Mouse (Mus musculus) monocyte, adult 2 months (primary cell): ENCODE results near the gene Pitx2.

Source experiments
- DNase-seq, 2 experiments: peaks; one replicate each; pipeline ENCODE4 v3.0.0; 2022; ENCODE audit warnings: low spot score in 2 of 2, low read depth in 1 of 2

Gene Pitx2

DNA sequence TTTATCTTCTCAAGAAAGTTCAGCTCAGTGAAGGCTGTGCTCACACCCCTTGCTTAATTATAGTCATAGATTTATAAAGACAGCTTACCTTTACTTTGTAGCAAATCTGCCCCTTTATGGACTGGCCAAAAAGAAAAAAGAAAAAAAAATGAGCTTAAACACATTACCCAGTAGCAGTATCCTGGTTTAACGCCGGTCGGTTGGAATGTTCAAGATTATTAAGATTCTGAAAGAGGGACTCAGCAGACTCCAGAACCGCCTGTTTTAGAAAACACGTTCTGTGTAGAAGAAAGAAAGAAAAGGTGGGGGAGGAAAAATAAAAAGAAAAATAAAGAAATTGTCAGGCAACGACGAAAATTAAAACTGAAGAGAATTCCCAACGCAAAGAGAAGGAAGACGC, 16.8 kb downstream of the Pitx2 start:
- no peak for DNase-seq

DNA sequence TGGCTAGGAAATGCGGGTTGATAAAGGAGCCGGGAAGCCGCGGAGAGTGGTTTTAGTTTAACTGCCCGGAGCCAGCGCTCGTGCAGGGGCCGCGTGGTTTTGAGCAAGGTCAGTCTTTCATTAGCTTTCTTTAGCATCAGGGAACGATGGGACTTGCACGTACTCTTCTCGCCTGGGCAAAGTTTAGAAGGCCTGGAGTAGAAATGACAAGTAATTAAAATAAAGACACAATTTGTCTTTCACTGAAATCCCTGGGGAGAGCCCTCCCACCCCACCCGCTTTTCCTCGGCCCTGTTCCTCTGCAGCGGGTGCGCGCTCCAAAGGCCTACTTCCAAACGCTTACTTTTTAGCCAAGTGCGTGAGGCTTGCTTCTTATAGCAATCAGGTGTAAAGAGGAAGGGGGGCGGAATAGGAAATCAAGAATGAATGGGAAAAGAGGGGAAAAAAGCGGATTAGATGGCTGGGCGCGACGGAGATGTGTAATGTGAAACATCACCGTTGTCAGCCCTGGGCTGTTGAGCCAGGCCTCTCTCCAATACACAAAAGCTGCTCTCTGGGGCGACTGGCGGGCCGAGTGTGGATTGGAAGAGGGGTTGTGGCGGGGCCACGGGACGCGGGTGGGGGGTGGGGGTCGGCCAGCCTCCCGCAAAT, 17.4 kb downstream of the Pitx2 start:
- DNase-seq, result no peak

DNA sequence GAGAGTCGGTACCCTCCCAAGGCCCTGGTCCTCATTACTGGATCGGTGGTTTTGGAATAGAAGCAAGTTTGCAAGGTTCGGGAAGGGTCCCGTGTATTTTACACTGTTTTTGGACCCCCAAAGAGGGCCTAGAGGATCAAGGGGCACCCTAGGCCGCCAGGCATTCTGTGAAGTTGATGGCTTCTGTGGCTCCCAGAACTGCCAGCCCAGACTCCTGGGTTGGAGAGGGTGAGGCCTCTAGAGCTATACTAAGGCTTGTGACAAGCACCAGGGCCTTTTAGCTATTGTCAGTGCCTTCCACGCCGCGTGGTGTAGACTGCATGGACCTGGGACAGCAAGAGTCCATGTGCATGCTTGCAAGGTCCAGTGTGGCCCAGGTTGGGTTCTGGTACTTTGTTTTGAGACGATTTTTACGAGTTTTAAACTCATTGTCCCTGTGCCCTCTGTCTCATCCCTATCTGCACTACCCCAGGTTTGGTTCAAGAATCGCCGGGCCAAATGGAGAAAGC, 18.2 kb downstream of the Pitx2 start:
- DNase-seq, result no peak

DNA sequence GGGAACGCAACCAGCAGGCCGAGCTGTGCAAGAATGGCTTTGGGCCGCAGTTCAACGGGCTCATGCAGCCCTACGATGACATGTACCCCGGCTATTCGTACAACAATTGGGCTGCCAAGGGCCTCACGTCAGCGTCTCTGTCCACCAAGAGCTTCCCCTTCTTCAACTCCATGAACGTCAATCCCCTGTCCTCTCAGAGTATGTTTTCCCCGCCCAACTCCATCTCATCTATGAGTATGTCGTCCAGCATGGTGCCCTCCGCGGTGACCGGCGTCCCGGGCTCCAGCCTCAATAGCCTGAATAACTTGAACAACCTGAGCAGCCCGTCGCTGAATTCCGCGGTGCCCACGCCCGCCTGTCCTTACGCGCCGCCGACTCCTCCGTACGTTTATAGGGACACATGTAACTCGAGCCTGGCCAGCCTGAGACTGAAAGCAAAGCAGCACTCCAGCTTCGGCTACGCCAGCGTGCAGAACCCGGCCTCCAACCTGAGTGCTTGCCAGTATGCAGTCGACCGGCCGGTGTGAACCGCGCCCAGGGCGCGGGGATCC, 18.8 kb downstream of the Pitx2 start:
- no peak for DNase-seq

DNA sequence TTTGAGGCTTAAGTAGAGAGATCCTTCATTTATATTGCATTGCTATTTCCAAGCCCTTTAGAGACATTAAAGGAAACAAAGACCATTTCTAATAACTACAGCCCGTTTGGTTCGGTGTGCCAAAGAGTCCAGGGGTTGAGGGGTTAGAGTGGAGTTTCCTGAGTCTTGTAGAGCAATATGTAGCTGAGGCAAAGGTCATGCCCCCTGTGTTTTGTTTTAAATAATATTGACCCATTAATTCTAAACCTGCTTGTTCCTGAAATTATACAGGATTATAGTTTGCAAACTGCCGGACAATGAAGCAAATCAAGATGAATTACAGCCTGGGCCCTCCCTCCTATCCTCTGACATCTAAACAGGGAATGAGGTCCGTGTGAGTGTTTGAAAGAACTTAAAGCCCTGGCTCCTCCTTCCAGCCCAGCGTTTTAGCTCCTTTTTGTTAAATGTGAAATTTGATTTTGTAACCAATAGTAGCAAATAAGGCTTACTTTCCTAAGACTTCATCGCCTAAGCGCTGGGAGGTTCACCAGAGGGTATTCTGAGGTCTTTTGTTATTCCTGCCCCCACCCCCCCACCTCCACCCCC, 20.5 kb downstream of the Pitx2 start:
- no peak for DNase-seq

DNA sequence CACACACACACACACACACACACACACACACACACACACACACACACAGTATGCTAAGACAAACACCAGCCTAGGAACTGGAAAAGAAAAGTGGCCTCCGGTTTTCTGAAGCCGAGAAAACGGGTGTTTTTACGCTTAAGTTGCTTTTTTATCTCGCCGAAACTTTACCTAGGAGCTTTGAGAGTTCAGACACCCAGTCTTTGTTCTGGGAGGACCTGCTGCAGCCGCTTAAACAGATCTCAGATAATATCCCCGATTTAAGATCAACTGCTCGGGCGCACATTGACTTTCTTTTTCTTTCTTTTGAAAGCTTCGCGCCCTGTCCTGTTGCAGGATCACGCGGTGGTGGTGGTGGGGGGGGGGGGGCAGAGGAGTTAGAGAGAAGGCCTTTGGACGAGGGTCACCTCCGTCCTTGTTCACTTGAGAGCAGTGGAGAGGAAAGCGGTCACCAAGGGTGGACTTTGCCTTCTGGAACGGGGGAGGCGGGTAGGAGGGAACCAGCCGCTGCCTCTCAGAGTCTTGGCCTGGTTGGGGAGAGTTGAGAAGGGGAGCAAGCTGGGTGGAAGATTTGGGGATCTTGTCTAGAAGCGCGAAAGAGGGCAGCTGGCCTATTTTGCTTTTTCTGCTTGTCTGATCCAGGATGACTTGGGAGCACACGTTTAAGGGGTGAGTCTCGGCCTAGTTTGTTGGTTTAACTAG, 21.2 kb downstream of the Pitx2 start:
- no peak for DNase-seq

DNA sequence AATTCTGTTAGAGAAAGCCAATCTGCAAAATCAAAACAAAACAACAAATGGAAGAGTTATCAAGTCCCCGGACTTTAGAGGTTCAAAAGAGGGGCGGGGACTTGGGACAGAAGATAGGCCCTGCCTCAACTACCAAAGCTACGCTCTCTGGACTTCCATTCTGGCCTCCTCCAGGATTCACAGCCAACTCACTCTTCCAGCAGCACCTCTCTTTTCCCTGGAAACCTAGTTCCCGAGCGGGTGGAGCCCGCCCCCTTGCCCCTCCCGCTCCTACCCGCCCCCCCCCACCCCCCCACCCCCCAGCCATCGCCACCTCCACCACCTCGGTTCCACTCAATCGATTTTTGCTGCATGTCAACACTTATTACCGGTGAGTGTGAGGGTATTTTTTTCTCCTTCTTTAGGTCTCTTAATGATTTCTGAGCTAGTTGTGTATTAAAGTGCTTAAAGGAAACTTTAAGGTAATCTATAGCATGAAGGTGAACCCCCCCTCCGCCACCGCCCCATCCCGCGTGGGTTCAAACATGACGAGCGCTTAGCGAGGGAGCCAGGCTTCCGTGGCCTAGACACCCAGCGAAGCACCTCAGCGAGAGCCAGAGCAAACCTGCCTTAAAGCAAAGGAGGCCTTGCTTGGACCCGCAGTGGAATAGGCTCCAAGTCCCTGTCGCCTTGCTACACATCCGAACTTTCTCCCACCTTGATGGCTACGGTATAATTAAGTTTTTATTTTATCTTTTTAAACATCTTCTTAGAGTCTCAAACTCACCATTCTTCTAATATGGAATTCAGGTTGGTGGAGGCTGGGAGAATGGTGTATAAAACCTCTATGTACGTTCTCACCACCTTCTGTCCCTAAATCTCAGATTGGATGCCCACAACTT, 21.9 kb downstream of the Pitx2 start:
- DNase-seq, result no peak

DNA sequence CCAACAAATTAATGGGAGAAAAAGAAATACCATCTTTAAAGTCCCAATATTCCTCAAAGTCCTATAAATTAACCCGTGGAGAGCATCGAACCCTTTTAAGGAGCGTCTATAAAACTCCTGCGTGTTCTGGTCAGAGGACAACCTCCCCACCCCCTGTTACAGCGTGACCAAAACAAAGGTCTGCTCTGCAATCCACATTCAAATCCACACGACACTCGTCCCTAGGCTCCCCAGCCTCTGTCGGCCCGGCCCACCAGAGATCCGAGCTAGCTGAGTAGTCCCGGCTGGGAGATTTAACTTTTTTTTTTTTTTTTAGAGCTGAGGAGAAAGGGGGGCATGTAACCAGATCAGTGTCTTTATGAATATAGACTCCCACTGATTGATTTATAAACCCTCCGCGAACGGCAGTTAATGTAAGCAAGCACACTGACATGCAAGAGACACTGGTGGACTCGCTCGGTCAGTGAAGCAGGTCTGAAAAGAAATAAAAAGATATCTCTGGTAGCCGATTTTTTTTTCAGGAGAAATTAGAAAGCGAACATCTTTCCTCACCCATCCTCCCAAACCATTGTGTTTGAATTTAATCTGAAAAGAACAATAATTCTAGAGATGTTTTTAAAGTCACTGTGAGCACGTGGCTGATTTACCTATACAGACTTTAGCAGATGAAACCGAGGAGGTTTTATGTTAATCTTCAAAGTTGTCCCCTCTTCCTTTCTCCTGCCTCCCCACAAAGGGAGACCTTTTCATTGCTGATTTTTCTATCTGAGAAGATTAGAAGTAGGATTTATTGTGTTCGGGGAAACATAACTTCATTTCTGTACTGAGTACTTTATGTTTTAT, 23.0 kb downstream of the Pitx2 start:
- DNase-seq, result no peak

DNA sequence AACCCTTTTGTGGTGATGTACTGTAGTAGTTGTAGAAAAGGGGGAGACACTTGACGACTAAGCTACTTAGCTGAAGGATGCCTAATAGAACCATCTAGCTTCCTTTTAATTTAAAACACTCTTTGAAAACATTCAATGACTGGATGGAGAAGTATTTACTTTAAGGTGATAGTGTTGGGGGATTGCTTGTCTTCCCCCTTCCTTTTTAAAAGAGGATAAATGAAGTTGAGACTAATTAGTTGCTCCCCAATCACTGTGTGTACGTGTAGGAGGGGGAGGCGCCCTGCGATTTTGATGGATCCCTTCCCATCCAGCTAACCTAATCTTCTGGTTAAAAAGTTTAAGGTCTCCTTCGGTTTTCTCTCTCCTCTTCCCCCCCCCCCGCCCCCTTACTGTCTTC, 23.7 kb downstream of the Pitx2 start:
- DNase-seq, result no peak

DNA sequence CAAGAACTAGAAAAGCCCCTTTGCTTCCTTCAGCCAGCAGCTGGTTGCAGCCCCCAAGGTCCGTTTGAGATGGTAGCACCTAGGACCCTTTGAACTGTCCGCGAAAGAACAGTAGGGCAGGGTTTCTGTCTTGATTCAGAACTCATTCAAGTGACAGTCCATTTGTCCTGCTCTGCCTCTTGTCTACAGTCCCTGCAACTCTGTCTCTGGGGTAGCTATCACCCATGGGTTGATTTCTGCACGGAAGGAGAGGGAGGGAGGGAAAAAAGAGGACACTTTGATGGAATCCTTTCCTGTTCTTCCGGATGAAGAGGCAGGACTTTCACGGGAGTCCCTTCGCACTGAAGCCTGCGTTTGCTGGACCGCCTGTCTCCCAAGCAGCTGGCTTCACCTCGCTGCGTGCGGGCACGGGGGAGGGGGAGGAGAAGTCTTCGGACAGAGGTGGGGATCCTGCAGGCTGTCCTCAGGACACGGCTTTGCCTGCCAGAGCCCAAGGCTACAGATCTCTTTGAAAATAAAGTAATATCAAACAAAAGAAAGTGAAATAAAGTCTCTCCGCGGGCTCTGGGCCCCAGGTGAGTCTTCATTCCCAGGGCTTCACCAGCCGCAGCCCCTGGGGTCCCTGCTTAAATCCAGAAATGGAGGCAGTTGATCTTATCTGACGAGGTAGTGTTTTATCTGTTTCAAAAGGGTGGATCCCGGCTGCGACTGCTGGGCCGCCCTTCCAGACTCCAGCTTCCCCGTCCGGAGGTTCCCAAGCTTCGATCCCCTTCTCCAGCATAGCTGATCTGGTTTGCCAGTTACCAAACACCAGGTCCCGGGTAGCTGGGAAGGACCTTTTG, 24.5 kb downstream of the Pitx2 start:
- DNase-seq, result no peak

DNA sequence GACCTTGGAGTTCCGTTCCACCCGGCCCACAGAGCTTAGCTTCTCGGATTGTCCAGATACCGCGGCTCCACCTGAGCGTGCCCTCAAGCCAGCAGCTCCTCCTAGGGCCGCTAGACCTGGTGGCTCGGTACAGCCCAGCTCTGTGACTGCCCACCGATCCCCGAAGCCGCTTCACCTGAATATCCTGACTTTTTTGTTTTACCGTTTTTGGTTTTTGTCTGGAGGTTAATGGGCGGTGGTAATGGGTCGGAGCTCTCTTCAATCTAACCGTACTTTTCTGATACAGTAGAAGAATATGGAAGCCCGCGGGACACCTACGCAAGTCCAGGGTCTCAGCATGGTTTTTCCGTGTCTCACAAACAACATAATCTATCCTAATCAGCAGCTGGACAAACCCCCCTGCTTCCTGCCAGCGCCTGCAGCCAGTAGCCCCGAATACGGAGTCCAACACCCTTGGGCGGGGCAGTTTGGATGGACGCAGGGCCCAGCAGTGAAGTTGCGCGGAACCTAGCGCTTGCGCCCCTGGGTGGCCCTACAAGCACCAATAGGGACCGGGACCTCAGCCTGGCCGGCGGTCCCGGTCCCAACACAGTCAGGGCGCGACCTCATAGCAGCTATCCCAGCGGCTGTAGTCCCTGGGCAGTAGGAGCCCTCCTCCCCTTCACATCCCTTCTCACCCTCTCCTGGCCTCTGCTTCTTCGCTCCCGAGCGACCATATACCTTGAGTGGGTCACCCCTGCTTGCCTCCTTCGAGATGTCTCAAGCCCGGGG, 25.3 kb downstream of the Pitx2 start:
- DNase-seq, result no peak

DNA sequence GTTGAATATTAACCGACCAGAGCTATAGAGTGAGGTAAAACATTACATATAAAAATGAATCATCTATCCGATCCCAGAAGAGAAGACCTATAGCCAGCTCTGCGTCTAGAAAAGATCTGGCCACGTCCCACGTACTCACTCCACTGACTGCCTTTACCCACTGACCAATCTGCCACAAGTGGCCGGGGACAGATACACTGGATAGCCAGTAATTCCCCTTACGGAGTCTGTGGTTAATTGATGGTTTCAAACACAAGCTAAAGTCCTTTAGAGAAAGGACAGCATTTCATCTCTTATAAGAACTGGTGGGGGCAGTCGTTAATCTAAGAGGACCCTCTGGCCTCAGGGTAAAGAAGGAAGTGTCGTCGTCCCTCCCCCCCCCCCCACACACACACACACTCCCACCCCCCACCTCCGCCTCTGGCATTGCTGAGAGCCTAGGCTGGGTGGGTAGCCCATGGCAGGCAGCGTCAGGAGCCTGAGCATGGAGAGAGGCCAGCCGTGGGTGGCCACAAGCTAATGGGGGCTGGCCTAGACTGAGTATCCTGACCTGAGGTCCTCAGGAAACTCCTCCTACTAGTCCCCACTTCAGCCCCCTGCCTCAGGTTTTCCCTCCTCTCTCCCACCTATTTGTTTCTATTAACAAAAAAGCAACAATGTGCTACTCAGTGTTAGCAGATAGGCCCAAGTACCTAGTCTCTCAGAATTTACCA, 26.1 kb downstream of the Pitx2 start:
- DNase-seq, result no peak

DNA sequence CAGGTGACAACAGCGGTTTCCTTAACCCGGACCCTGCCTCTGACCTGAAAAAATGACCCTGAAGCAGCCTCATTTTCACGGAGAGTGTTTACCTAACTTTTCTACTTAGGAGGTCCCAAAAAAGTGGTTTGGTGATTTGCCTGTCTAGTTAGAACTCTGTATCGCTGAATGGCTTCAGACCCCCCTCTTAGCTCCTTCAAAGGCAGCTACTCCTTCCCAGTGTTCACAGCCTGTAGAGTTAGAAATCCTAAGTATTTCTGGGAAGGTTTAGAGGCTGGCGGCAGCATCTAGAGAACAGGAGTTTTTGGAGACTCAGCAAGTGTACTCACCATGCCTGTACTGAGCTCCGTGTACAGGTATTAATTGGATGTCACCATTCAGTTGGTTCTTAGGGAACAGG, 27.0 kb downstream of the Pitx2 start:
- no peak for DNase-seq

DNA sequence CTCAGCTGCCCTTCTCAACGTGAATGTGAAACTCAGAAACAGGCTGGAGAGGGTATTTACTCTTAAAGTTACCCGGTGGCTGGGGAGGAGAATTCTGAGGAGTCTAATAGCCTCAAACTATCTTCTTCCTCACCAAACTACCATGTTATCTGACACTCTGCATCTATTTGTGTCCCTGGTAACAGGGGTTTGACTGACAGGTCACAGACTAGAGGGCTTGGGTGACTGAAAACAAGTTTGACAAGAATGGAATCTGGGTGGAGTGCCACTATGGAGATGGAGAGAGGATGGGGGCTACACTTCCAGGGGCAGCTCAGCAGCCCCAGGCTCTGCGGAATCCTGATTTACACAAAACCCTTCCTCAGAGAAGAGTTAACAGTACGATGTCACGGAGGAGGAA, 27.7 kb downstream of the Pitx2 start:
- no peak for DNase-seq

DNA sequence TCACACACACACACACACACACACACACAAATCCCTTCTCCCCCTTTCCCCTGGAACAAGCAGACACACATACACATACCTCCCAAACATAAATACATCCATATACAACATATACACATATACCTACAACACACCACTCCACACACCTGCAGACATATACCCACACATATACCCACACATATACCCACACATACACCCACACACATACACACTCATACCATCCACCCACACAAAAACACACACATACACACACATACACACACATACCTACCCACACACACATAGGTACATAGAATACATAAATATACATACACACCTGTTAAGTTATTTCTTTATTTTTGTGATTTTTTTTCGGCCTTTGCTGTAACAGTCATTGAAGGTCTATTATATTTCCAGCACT, 38.3 kb downstream of the Pitx2 start:
- DNase-seq, result no peak

DNA sequence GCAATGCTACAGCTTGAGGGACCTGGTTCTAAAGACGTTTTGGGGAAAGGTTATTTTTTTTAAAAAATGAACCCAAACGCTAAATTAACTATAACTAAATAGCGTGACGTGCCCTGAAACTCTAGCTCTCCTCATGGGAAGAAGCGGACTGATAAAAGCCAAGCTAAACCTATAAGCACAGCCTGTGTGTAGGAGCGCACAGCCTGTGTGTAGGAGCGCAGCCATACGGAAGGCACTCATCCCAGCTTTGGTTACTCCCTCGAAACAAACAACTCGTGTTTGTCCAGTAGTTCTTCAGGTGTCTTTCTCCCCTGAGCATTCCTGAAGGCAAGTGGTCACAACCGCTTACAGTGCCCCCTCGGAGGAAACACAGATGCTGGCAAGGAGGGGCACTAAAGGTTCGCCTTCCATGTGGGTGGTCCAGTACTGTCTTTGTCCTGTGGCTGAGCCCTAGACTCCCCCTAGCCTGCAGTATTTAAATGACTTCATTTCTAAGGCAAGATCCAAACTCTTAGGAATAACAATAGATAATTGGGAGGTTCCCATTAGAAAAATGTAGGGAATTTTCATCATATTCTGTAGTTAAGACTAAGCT, 39.1 kb downstream of the Pitx2 start:
- DNase-seq, result no peak

DNA sequence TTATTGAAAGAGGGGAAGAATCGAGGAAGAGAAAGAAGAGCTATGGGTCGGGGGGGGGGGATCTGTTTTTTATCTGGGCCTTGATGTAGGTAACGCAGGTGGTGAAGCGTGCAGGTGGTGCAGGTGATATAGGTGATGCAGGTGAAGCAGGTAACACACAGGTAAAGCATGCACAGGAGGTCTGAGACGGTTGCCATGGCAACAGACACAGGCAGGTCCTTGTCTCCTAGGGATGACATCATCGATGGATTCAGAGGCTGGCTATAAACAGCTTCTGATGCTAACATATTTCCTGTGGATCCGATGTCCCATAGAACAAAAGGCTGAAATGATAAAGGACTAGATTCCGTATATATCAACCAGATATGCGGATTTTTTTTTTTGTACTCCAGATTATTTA, 51.3 kb downstream of the Pitx2 start:
- DNase-seq, result no peak

DNA sequence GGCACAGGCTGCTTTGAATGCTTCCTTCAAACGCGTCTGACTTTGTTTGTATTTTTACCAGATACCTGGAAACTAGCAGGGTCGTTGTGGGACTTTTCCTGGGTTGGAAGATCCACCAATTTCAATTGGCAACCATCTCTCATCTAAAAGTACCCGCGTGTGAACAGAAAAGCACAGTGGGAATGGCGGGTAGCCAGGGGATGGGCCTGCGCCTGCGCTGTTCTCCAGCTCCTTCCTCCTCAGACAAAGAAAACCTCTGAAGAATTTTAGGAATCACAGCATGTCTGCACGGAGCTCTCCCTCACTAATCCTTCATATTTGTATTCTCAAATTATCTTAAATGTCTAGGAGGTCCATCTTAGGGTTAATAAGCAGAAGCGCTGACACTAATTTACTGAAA, 54.6 kb downstream of the Pitx2 start:
- no peak for DNase-seq
